Mouse (Mus musculus): ENCODE data around the gene Myrfl.

GRCm38 (mm10) chr10:116766525-116766924, 130.2 kb downstream of the Myrfl start:
- TF ChIP-seq CTCF (IDR thresholded peaks at IDR 0.05; ENCODE audit: borderline replicate concordance, control insufficient read depth, extremely low read depth, insufficient read depth, low read length, poor library complexity) (no peak), POLR2A (IDR thresholded peaks at IDR 0.05; ENCODE audit: control insufficient read depth, extremely low read depth, insufficient read depth, low read length, poor library complexity) (no peak)
